Mouse (Mus musculus): ENCODE results near the gene Rnf144b. TPM values are rescaled to one million over a fixed set of nuclear protein-coding genes. Genes with fewer than 3 reads are reported as not detected.

The Rnf144b gene
- polyA plus RNA-seq, 1 experiment, result 20.9 TPM

- Histone ChIP-seq H3K4me1 (ENCODE audit: control insufficient read depth, insufficient read depth, low read length) (no peaks in the 10 kb centered on the region), H3K4me3 (ENCODE audit: control insufficient read depth, low read depth, low read length) (no peak overlapping the region), H3K27me3 (ENCODE audit: control insufficient read depth, insufficient read depth, low read length) (no peaks in the 10 kb centered on the region), H3K27ac (ENCODE audit: control insufficient read depth, insufficient read depth, low read depth, low read length) (no peak overlapping the region), H3K36me3 (ENCODE audit: control insufficient read depth, insufficient read depth, low read length) (no peaks in the 10 kb centered on the region; the same call in 1 of the 2 replicates)
- TF ChIP-seq CTCF (IDR thresholded peaks at IDR 0.05; ENCODE audit: control insufficient read depth, insufficient read depth, insufficient replicate concordance, low read depth, low read length), result no peak
- no peak for TF ChIP-seq POLR2A (IDR thresholded peaks at IDR 0.05; ENCODE audit: control insufficient read depth, low read depth, low read length)
These were observed 28.7 kb upstream of the Rnf144b start for GRCm38 (mm10) chr13:47093791-47094190.

- no peaks in the 10 kb centered on the region; the same call in 1 of the 2 replicates for H3K36me3 ChIP-seq (ENCODE audit: control insufficient read depth, insufficient read depth, low read length)
- TF ChIP-seq CTCF (IDR thresholded peaks at IDR 0.05; ENCODE audit: control insufficient read depth, insufficient read depth, insufficient replicate concordance, low read depth, low read length) (no peak), POLR2A (IDR thresholded peaks at IDR 0.05; ENCODE audit: control insufficient read depth, low read depth, low read length) (no peak)
These were observed 25.9 kb upstream of the Rnf144b start for GRCm38 (mm10) chr13:47096591-47096990.

GRCm38 (mm10) chr13:47099265-47099664, 23.2 kb upstream of the Rnf144b start:
- TF ChIP-seq CTCF (IDR thresholded peaks at IDR 0.05; ENCODE audit: control insufficient read depth, insufficient read depth, insufficient replicate concordance, low read depth, low read length), result no peak
- no peak for TF ChIP-seq POLR2A (IDR thresholded peaks at IDR 0.05; ENCODE audit: control insufficient read depth, low read depth, low read length)
- Histone ChIP-seq H3K36me3 (ENCODE audit: control insufficient read depth, insufficient read depth, low read length) (no peaks in the 10 kb centered on the region; the same call in 1 of the 2 replicates), H3K4me1 (ENCODE audit: control insufficient read depth, insufficient read depth, low read length) (peaks cover 3% of the 10 kb centered on the region; the same call in 1 of the 2 replicates), H3K4me3 (ENCODE audit: control insufficient read depth, low read depth, low read length) (no peak overlapping the region), H3K27me3 (ENCODE audit: control insufficient read depth, insufficient read depth, low read length) (no peaks in the 10 kb centered on the region), H3K27ac (ENCODE audit: control insufficient read depth, insufficient read depth, low read depth, low read length) (no peak overlapping the region)

More at GRCm38 (mm10) chr13:47096591-47096990, 25.9 kb upstream of the Rnf144b start:
- H3K27ac ChIP-seq (ENCODE audit: control insufficient read depth, insufficient read depth, low read depth, low read length), result no peak overlapping the region
- H3K27me3 ChIP-seq (ENCODE audit: control insufficient read depth, insufficient read depth, low read length), result no peaks in the 10 kb centered on the region
- H3K4me1 ChIP-seq (ENCODE audit: control insufficient read depth, insufficient read depth, low read length), result no peaks in the 10 kb centered on the region
- no peak overlapping the region for H3K4me3 ChIP-seq (ENCODE audit: control insufficient read depth, low read depth, low read length)

DNA sequence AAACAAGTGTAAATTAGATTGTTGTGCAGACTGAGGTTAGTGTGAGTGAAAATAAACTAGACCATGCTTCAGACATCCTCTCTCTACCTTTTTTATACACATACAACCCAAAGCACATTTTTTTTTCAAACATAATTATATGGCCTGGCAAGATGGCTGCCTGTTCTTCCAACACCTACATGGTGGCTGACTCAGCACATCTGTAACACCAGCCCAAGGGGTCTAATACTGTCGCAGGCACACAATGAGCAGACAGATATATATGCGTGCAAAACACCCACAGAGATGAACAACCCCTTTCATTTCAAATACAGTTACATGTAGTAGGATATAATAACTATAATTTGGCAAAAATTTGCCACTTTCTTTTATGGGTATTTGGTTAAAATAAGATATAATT, 21.9 kb upstream of the Rnf144b start:
- Histone ChIP-seq H3K4me3 (ENCODE audit: control insufficient read depth, low read depth, low read length) (no peak overlapping the region), H3K4me1 (ENCODE audit: control insufficient read depth, insufficient read depth, low read length) (peaks cover 8% of the 10 kb centered on the region), H3K27me3 (ENCODE audit: control insufficient read depth, insufficient read depth, low read length) (no peaks in the 10 kb centered on the region), H3K36me3 (ENCODE audit: control insufficient read depth, insufficient read depth, low read length) (no peaks in the 10 kb centered on the region), H3K27ac (ENCODE audit: control insufficient read depth, insufficient read depth, low read depth, low read length) (no peak overlapping the region)
- TF ChIP-seq POLR2A (IDR thresholded peaks at IDR 0.05; ENCODE audit: control insufficient read depth, low read depth, low read length), result no peak
- no peak for TF ChIP-seq CTCF (IDR thresholded peaks at IDR 0.05; ENCODE audit: control insufficient read depth, insufficient read depth, insufficient replicate concordance, low read depth, low read length)

DNA sequence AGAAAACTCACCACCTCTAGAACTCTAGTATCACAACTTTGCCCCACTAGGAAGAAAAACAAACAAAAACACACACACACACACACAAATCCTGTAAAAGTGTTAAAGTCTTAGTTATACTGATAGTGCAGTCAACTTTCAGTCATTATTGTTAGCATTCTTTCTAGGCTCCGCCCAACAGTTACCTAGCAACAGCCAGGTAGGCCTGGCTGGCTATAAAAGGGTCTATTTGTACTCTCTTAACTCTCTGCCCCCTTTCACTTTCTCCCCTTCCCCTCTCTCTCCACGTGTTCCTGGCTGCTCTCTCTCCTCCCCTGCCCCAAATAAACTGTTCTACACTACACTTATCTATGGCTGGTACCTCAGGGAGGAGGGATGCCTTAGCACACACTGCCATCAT, 18.3 kb upstream of the Rnf144b start:
- Histone ChIP-seq H3K27me3 (ENCODE audit: control insufficient read depth, insufficient read depth, low read length) (no peaks in the 10 kb centered on the region), H3K27ac (ENCODE audit: control insufficient read depth, insufficient read depth, low read depth, low read length) (peak overlapping the region; percentile 73; the same call in 1 of the 2 replicates), H3K4me1 (ENCODE audit: control insufficient read depth, insufficient read depth, low read length) (peaks cover 8% of the 10 kb centered on the region), H3K4me3 (ENCODE audit: control insufficient read depth, low read depth, low read length) (peak overlapping the region; percentile 78), H3K36me3 (ENCODE audit: control insufficient read depth, insufficient read depth, low read length) (no peaks in the 10 kb centered on the region)
- no peak for TF ChIP-seq CTCF (IDR thresholded peaks at IDR 0.05; ENCODE audit: control insufficient read depth, insufficient read depth, insufficient replicate concordance, low read depth, low read length)
- no peak for TF ChIP-seq POLR2A (IDR thresholded peaks at IDR 0.05; ENCODE audit: control insufficient read depth, low read depth, low read length)

- peak overlapping the region; percentile 94 for H3K27ac ChIP-seq (ENCODE audit: control insufficient read depth, insufficient read depth, low read depth, low read length)
- H3K36me3 ChIP-seq (ENCODE audit: control insufficient read depth, insufficient read depth, low read length), result no peaks in the 10 kb centered on the region
- peak overlapping the region; percentile 95 for H3K4me3 ChIP-seq (ENCODE audit: control insufficient read depth, low read depth, low read length)
- TF ChIP-seq CTCF (IDR thresholded peaks at IDR 0.05; ENCODE audit: control insufficient read depth, insufficient read depth, insufficient replicate concordance, low read depth, low read length) (no peak), POLR2A (IDR thresholded peaks at IDR 0.05; ENCODE audit: control insufficient read depth, low read depth, low read length) (no peak)
- no peaks in the 10 kb centered on the region for H3K27me3 ChIP-seq (ENCODE audit: control insufficient read depth, insufficient read depth, low read length)
- peaks cover 8% of the 10 kb centered on the region for H3K4me1 ChIP-seq (ENCODE audit: control insufficient read depth, insufficient read depth, low read length)
These were observed 17.5 kb upstream of the Rnf144b start for GRCm38 (mm10) chr13:47104856-47105541.

- 0 out of 2 replicates have a peak, but pooled peaks have one; percentile 4 for TF ChIP-seq CTCF (IDR thresholded peaks at IDR 0.05; ENCODE audit: control insufficient read depth, insufficient read depth, insufficient replicate concordance, low read depth, low read length)
- peak; percentile 64 for TF ChIP-seq POLR2A (IDR thresholded peaks at IDR 0.05; ENCODE audit: control insufficient read depth, low read depth, low read length)
- H3K36me3 ChIP-seq (ENCODE audit: control insufficient read depth, insufficient read depth, low read length), result no peaks in the 10 kb centered on the region
- peaks cover 8% of the 10 kb centered on the region for H3K4me1 ChIP-seq (ENCODE audit: control insufficient read depth, insufficient read depth, low read length)
- H3K27me3 ChIP-seq (ENCODE audit: control insufficient read depth, insufficient read depth, low read length), result no peaks in the 10 kb centered on the region
- peak within 1 kb of the TSS; percentile 99 for H3K4me3 ChIP-seq (ENCODE audit: control insufficient read depth, low read depth, low read length)
- H3K27ac ChIP-seq (ENCODE audit: control insufficient read depth, insufficient read depth, low read depth, low read length), result peak within 1 kb of the TSS; percentile 98
These were observed 16.5 kb upstream of the Rnf144b start, which contains the start of gene Dek for GRCm38 (mm10) chr13:47105711-47106579. Gene Dek (minus strand): TSS chr13:47106201.

Data from testis, adult 2 months (tissue).